Mouse (Mus musculus) cerebellum, adult 9-10 months (tissue): ENCODE measurements around the gene Phb2.

Experiments used
- DNase-seq: peaks from one replicate; pipeline ENCODE4 v3.0.0; 2022

Phb2 gene

DNA sequence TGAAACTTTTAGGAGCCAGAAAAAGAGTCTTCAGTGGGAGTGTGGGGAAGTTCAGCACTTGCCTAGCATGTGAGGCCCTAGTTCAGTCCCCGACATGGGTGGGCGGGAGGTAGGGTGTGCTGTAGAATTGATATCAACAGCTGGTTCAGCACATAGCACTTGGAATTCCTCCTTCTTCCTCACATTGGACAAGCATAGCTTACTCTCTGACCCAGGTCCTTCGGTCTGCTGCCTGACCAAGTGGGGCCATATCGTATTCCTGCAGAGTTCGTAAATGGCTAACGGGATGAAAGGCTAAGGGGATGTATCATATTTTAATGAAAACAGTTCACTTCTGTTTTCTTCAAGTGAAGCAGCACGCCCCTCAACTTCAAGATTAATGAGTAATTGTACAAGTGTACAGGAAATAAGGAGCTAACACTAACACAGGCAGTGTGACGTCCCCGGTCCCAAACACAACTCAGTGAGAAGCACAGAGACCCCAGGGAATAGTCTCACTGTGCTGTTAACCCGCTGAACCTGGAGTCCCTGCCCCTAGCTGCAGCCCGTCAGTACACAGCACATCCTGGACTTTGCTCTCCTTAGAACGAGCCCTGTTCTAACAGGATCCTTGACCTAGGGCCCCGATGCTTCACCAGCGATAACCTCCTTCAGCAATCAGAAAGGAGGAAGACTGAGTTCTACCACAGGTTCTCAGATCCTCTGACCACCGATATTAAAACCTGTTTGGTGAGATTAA is 18.7 kb upstream of the Phb2 start:
- no peak for DNase-seq

DNA sequence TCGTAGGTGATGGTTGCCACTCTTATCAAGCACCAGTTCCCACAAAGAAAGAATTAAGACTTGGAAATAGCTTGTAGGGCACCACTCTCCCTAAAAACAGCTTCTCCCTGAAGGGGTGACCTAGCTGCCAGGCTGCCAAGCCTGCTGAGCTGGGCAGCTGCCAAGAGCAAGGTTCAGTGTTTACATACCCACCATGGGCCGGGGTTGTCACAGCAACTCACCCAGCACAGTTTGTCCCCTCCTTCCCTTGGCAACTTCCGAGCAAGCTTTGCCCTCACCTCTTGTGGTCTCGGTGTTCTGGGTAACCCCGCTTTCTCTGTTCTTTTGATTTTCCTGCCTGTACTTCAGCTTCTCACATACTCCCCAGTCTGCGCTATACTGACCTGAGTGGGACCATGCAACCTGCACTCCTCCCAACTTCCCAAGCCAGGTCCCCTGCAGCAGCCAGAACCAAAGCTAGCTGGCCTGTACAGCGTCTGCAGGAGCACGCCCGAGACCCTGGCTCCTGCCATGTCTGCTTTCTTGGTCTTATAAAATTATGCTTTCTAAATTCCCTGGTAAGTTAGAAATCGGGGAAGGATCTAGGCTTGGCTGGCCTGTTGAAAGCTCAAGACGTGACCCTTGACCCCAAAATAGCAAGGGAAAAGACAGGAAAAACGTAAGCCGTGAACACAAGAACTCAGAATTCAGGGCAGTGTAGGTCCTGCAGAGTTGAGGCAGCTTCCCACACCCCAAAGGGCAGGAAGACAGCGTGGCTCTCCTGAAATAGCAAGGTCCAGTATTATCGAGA is 17.8 kb upstream of the Phb2 start:
- DNase-seq, result peak; percentile 72

DNA sequence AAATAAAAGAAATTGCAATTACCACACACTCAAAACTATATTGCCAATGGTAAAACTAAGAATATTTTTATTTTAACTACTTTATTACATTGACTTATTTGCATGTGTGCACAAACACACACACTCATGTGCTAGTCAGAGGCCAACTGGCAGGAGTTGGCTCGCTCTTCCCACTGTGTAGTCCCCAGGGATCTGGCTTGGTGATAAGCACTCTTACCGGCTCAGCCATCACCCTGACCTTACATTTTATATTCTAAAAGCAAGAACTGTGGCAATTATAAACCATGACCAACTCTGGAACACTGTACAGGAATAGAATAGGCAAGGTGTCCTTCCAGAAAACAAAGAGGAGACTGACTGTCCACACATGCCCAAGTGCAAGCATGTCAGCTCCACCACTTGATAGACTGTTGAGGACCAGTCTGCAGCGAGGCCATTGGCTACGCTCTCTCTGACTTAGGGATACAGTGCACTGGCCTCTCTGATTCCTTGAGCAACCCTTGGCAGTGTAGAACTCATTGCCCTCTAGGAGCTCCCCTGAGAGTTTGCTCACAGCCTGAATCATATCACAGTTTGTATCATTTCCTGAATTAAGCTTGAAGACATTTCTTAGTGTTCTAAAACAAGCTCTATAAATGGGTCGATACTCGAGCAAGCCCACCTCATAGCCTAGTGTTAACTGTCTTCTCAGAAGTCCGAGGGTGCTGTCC is 15.5 kb upstream of the Phb2 start:
- no peak for DNase-seq

DNA sequence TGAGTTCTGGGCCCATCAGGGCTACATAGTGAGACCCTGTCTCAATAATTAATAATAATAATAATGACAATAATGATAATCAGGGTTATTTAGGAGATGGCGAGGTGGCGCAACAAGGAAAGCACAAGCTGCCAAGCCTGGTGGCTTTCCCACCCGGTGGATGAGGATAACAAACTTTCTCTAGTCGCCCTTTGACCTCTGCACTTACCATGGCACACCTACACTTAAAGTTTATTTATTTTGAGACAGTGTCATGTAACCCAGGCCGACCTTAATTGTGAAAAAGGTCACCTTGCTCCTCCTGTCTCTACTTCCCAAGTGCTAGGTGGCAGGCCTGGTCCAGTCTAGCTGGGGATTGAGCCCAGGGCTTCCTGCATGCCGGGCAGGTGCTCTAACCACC is 13.4 kb upstream of the Phb2 start:
- DNase-seq, result no peak

DNA sequence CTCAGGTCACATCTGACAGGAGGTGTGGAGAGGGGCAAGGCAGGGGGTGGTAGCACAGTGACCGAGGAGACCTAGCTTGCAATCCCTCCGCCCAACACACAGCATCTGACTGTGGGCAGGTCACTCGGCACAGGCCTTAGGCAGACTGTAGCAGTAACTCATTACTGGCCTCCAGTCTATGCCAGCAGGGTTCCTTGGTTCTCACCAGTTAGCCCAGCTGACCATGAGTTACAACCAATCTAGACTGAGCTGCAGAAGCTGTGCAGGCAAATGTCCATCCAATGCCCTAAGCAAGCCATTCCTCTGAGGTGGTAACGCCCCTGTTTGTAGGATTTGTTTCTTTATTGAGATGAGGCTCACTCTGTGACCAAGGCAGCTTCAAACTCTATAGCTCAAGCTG is 12.8 kb upstream of the Phb2 start:
- DNase-seq, result no peak

DNA sequence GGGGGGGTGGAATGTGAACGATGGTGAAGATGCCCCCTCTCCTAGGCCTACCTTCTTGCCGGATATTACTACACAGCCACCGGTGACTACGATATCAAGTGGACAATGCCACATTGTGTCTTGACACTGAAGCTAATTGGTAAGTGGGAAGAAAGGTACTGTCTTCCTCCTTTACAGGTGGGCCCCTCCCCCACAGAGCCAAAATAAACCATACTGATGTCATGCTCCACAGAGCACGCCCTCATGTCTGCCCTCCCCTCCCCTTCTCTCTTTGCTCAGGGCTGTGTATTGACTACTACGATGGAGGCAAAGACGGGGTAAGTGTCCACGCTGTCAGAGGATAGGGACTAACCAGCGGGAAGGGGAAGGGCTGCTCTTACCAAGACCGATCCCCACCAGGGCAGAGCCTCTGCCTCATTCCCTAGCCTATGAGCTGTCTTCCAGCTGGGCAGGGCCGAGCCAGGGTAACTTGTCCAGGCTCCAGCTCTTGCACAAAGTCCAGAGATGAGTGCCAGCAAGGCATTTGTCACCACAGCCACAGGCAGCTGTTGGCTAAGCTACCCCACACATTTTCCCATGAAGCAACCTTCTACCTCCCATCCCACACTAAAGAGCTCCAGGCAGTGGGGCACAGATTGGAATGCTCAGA is 12.1 kb upstream of the Phb2 start:
- no peak for DNase-seq

DNA sequence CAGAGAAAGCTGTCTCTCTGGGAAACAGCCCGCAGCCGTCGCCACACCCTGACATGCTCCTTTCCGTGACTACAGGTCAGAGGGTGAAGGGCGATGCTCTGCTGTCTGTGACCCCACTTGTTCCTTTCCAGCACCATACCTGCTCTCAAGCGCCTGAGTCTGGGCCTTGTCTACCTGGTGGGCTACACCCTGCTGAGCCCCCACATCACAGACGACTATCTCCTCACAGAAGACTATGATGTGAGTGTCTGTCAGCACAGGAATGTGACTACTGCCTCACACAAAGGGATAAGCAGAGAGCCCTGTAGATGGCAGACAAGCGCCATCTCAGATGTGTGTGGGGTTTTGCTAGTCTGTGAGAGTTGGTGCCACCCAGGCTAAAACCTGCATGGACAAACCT is 10.8 kb upstream of the Phb2 start:
- DNase-seq, result no peak

DNA sequence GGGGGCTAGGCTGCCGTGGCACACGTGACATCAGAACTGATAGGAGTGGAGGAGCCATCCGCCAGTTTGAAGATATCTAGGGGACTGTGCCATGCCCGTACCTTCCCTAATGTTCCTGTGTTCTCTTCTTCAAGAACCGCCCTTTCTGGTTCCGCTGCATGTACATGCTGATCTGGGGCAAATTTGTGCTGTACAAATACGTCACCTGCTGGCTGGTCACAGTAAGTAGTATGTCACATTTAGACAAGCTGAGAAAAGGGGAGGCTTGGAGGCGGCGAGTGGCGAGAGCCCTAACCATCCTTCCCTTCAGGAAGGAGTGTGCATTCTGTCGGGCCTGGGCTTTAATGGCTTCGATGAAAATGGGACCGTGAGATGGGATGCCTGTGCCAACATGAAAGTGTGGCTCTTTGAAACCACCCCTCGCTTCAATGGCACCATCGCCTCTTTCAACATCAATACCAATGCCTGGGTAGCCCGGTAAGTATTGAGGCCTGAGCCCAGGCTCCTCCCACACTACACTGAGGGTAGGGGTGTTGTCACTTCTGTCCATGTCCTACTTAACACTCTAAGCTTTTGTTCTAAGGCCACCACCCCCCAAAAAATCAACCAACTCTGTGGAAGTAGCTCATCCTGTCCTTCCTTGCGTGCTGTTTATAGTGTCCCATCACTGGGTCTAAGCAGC is 9.9 kb upstream of the Phb2 start:
- DNase-seq, result no peak

DNA sequence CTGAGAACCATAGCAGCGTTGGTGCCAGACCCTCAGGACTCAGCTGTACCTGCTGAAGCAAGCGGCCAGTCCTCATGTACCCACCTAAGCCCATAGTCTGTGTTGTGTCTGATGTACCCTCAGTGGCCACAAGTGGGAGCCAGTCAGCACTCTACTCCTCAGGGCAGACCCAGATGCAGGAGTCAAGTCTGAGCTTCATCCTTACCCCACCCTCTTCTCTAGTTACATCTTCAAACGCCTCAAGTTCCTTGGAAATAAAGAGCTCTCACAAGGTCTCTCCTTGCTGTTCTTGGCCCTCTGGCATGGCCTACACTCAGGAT is 9.4 kb upstream of the Phb2 start:
- DNase-seq, result peak; percentile 77

DNA sequence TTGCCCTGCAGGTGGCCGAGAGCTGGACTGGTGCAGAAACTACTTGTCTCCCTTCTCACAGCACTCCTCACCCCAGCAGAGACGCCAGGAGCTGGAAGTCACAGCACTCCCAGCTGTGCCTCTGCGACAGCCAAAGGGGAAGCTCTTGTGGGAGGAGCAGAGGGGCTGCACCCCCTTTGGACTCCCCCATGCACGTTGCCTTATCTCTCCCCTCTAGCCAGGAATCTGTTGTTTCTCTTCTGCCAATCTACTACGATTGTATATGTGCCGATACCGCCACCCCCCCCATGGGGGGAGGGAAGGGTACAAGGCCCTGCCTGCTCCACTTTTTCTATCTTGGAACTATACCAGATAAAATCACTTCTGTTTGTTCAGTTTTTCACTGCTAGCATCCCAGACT is 8.3 kb upstream of the Phb2 start:
- no peak for DNase-seq

DNA sequence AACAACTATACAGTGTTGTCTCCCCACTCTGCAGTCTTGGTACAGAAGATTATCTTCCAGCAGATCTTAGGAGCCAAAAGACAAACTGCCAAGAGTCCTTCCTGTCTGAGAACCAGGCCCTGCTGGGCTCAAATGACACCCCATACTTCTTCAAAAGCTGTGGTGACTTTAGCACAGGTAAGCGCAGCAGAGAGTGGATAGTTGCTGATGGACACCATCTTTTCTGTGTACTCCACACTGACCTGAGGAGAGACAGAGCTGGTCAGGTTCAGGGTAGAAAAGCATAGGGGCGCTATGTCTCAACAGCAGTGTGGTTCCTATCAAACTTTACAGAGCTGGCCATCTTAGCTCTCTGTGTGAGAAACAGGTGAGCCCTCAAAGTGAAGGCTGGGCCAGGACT is 7.7 kb upstream of the Phb2 start:
- DNase-seq, result no peak

DNA sequence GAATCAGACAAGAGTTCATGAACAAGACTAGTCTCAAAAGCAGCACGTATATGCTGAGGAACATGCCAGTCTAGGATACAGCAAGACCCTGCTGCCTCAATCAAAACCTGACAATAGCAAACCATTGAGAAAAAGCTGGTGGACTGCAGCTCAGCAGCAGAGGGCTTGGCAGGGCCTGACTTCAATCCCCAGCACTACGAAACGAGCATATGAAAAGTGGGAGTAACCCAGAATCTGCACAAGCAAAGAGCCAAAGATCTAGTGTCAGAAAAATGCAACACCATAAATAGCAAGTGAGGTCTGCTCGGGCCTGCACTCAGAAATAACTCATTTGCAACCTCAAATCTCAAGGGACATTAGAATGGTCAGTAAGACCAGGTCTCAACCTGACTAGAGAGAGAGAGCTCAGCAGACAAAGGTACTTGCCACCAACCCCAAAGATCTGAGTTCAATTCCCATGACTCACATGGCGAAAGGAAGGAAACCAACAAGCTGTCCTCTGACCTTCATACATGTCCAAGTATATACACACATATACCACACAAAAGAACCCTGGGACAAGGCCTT is 6.0 kb upstream of the Phb2 start:
- DNase-seq, result no peak

DNA sequence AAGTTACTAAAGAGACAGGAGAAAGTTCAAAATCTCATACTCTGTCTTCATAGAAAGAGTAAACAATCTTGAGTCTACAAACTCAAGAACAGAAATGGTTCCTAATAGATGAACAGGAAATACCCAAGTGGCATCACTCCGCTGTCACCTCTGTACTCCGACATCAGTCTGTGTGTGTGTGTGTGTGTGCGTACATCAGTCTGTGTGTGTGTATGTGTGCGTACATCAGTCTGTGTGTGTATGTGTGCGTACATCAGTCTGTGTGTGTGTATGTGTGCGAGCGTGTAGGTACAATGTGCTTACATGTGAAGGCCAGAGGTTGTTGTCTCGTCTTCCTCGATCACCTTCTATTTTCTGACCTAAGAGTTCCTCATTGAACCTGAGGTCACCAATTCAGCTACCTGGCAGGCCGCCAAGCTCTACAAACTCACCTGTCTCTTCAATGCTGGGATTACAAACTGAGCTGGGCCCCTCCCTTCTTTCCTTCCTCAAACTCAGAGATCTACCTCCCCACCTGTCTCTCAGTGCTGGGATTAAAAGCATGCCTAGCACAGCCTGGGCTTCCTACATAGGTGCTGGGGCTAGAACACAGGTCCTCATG is 3.7 kb upstream of the Phb2 start:
- no peak for DNase-seq

DNA sequence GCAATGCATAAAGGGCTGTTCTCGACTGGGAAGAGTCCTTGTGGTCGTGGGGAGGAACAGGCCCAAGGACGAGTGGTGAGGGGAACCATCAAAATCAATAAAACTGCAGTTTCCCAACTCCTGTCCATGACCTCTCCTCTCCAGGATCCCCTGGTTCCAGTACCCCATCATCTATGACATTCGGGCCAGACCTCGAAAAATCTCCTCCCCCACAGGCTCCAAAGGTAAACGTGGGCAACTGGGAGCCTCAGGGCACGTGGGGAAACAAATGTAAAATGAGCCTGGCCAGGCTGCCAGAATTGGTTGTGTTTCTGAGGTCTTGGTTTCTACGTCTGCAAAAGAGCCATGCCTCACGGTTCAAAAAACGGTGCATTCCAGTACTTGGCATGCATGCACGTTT is 782 bp downstream of the Phb2 start:
- DNase-seq, result no peak

DNA sequence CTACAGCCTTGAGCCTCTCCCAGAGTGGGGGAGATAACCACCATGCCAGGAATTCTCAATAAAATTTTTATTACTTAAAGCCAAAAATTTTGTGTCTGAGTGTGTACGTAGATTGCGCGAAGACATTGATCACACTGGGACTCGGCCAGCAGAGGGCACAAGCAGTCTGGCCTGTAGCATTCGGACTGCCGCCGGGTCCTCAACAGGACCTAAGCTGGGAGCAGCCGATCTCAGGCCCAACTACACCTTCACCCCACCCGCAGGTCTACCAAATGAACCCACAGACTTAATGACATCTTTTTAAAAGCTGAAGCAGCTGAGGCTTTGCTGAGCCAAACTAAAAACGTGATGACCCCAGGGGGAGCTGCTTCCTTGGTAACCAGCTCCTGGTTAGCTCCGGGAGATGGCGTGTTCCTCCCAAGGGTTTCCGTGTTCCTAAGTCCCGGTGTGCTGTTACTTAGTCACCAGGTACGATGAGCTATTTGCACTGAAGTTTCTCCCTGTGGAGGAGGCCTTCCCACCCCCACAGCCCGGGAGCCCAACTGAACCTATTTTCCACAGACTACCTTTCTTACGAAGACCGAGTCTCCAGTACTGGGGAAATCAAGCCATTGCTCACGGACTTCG is 4.8 kb downstream of the Phb2 start:
- DNase-seq, result no peak

DNA sequence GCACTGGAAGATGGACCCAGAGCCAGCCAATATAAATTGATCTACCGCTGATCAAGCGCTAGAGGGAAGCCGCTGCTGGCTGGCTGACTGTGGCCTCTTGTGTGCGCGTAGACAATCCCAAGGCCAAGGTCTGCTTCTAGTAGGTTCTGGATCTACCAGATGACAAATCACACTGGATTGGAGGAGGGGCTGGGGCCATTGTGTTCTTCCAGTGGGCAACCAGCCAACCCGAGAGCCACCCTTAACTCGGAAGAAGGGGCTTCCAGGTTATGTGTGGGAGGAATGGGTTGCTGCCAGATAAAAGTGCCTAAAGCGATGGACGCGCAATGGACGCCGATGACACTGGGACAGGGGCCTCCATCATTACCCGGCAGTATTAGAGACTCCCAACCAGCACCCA is 5.8 kb downstream of the Phb2 start:
- no peak for DNase-seq

DNA sequence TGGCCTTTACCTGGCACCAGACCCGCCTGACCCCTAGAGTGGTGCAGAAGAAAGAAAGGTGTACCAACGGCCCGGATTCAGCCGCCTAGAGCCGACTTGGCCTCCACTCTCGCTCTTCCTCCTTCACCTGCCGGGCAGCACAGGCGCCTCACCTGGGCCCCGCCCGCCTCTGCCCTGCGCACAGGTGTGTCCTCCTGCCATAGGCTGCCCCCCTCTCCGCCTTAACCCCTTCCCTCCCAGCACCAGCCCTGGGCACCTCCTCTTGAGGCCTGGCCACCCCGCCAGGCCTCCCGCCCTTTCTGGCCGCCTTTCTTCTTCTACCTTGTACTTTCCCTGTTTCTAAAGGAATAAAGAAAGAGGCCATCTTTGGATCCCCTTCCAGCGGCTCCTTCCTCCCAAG is 6.6 kb downstream of the Phb2 start:
- no peak for DNase-seq

DNA sequence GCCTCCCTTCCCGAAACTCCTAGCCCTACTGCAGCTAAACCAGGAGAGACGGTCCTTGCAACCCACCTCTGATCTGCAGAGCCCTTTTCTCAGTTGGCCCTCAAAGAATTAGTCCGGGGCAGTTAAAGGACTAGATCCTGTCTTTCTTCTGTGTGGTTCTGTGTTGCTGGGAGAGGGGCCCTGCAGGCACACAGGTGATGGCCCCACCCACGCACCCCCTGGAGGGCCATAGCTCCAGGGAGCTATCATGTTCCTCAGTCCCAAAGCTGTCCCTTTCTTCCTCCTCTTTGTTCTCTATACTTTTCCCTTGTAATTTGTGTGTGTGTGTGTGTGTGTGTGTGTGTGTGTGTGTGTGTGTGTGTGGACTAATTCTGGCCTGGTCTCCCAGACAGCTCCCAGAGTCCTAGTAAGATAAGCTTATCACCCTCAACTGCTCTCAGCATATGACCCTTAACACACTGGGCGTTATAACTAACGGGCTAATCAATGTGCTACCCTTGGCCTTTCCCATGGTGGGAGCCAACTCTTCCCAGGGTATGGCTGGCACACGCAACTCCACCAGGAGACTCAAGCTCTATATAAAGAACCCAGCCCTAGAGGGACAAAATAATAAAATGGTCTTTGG is 7.3 kb downstream of the Phb2 start:
- DNase-seq, result no peak

DNA sequence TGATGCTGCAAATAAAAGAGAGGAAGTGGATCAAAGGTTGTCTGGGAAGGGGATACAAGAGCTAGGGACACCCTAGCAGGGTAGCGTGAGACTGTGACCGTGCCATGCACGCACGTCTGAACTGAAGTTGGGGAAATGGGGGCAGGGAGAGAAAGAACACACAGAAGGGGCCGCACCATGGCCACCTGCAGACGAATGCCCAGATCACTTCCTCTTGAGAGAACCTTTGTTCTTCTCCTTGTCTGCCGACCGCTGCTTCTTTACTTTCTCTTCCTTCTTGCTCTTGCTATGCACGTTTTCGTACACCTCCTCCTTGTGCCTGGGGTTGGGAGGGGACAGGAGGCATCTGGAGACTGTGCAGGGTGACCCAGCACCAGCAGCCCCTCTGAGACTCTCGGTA is 8.8 kb downstream of the Phb2 start:
- DNase-seq, result no peak

DNA sequence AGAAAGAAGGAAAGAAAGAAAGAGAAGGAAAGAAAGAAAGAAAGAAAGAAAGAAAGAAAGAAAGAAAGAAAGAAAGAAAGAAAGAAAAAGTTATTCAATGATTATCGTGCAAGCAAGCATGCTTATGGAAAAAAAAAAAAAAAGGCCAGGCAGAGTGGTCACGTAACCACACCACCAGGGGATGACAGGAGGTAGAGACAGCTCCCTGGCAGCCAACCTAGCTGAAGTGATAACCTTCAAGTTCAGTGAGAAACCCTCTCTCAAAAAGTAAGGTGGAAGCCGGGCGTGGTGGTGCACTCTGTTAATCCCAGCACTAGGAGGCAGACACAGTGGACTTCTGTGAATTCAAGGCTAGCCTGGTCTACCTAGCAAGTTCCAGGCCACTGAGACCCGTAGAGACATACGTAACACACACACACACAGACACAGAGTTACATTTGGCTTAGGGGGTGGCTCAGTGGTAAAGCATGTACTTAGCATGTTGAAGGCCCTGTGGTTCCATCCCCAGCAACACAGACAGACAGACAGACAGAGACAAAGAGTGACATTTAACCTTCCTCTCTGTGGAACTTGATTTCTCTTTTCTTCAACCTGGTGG is 10.8 kb downstream of the Phb2 start:
- no peak for DNase-seq

DNA sequence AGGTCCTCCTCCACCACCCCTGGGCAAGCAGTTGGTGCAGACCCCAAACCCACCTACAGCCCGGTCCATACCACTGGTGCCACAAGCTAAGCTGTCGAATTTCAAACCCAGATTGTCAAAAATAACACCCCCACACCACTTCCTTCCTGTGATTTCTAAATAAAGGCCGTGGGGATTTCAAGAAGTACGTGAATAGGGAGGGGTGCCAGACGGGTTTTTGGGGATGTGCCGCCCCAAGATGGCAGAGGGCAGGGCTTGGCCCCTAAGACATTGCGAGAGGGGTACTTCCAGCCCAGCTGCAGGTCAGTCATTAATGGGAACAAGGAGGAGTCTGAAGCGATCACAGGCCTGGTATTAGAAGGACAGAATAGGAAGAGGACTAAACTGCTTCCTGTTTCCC is 11.4 kb downstream of the Phb2 start:
- no peak for DNase-seq
